Mouse (Mus musculus) myocyte (in vitro differentiated cells): ENCODE results near the gene Mfap4.

Source experiments
- E2F4 ChIP-seq: IDR thresholded peaks from one replicate; pipeline ENCODE4 v1.6.1; 2011; ENCODE audit warnings: mild to moderate bottlenecking, control low read depth, moderate library complexity; ENCODE audit not compliant: insufficient read depth
- POLR2A ChIP-seq: IDR thresholded peaks from one replicate; pipeline ENCODE4 v1.6.1; 2011; ENCODE audit warnings: low read depth, mild to moderate bottlenecking, control low read depth, moderate library complexity; ENCODE audit not compliant: insufficient read length
- REST ChIP-seq: IDR thresholded peaks from one replicate; pipeline ENCODE4 v1.6.1; 2011; ENCODE audit warnings: mild to moderate bottlenecking, control low read depth, moderate library complexity; ENCODE audit not compliant: insufficient read depth, insufficient read length

GRCm38 (mm10) chr11:61518871-61519270 is 33.6 kb downstream of the Mfap4 start:
- TF ChIP-seq REST = no peak
- no peak for TF ChIP-seq E2F4
- TF ChIP-seq POLR2A = no peak
